Mouse (Mus musculus) MEL (cell line): Measurements from ENCODE around the gene Tmem92.

Source experiments
- CTCF ChIP-seq, 3 experiments: IDR thresholded peaks in 2 of 3; conservative IDR thresholded peaks in 1 of 3; 2 replicates each; pipeline ENCODE4 v1.5.1; 2011 to 2012; ENCODE audit warnings: low read length in 3 of 3, low read depth in 2 of 3, mild to moderate bottlenecking in 2 of 3, improper control_type of control experiment in 1 of 3, inconsistent platforms in 1 of 3, mixed read lengths in 1 of 3, moderate library complexity in 1 of 3; ENCODE audit not compliant: control insufficient read depth in 1 of 3, insufficient read depth in 1 of 3, poor library complexity in 1 of 3, severe bottlenecking in 1 of 3
- GATA1 ChIP-seq: IDR thresholded peaks from 2 replicates; pipeline ENCODE4 v1.6.1; 2011; ENCODE audit warnings: low read depth, low read length, improper control_type of control experiment
- JUND ChIP-seq: IDR thresholded peaks from 2 replicates; pipeline ENCODE4 v1.6.1; 2011; ENCODE audit warnings: low read depth, mild to moderate bottlenecking, improper control_type of control experiment, low read length
- KAT2A ChIP-seq: conservative IDR thresholded peaks from 2 replicates; pipeline ENCODE4 v1.6.1; 2012; ENCODE audit warnings: low read depth, low read length, improper control_type of control experiment, inconsistent platforms
- MAZ ChIP-seq: IDR thresholded peaks from 2 replicates; pipeline ENCODE4 v1.6.1; 2012; ENCODE audit warnings: low read depth, mild to moderate bottlenecking, inconsistent platforms, low read length, improper control_type of control experiment
- MYC ChIP-seq: IDR thresholded peaks from 2 replicates; pipeline ENCODE4 v1.6.1; 2011; ENCODE audit warnings: low read depth, mild to moderate bottlenecking, low read length, improper control_type of control experiment, moderate library complexity
- NELFE ChIP-seq: IDR thresholded peaks from 2 replicates; pipeline ENCODE4 v1.6.1; 2011; ENCODE audit warnings: low read depth, low read length, improper control_type of control experiment
- NRF1 ChIP-seq: IDR thresholded peaks from 2 replicates; pipeline ENCODE4 v1.6.1; 2014; ENCODE audit warnings: low read depth, mild to moderate bottlenecking, inconsistent platforms, low read length, improper control_type of control experiment, moderate library complexity; ENCODE audit not compliant: poor library complexity, insufficient read depth, severe bottlenecking
- POLR2A ChIP-seq, 2 experiments: IDR thresholded peaks; 2 replicates each; pipeline ENCODE4 v1.6.1; 2011 to 2012; ENCODE audit warnings: low read length in 2 of 2, mild to moderate bottlenecking in 2 of 2, control low read depth in 1 of 2, improper control_type of control experiment in 1 of 2, low read depth in 1 of 2, moderate library complexity in 1 of 2; ENCODE audit not compliant: control insufficient read depth in 1 of 2, insufficient read depth in 1 of 2, poor library complexity in 1 of 2
- RAD21 ChIP-seq: IDR thresholded peaks from 2 replicates; pipeline ENCODE4 v1.6.1; 2011; ENCODE audit warnings: mild to moderate bottlenecking, low read depth, low read length, improper control_type of control experiment
- SIN3A ChIP-seq: IDR thresholded peaks from 2 replicates; pipeline ENCODE4 v1.6.1; 2012; ENCODE audit warnings: low read length, improper control_type of control experiment, inconsistent platforms
- USF1 ChIP-seq: IDR thresholded peaks from 2 replicates; pipeline ENCODE4 v1.6.1; 2014; ENCODE audit warnings: low read depth, mild to moderate bottlenecking, inconsistent platforms, low read length, improper control_type of control experiment, moderate library complexity
- ZKSCAN1 ChIP-seq: IDR thresholded peaks from 2 replicates; pipeline ENCODE4 v1.6.1; 2012; ENCODE audit warnings: low read depth, mild to moderate bottlenecking, inconsistent platforms, low read length, improper control_type of control experiment, moderate library complexity

DNA sequence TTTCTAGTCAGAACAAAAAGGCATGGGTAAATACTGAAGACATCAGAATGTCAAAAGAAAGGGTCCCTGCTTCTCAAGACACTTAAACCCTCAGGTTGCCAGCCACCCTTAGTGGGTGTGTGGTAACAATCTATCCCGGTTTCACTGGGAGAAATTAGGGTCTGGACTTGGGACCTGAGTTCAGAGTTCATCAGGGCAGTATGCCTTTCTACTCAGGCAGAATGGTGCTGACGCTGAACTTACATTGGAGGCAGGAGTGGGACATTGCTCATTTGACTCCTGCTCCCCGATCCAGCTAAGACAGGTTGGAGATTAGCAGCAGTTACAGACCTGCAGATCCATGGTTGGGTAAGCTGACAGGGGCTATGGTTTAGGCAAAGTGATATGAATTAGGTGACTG is 46.5 kb upstream of the Tmem92 start:
- TF ChIP-seq KAT2A (no peak), NELFE (no peak), MAZ (no peak), MYC (no peak), CTCF (IDR thresholded peaks at IDR 0.05 in 2 of 3, conservative IDR thresholded peaks at IDR 0.05 in 1 of 3; ENCODE audit: control insufficient read depth in 1 of 3, insufficient read depth in 1 of 3, low read depth in 2 of 3, low read length in 3 of 3, poor library complexity in 1 of 3, severe bottlenecking in 1 of 3) (no peak), POLR2A (IDR thresholded peaks at IDR 0.05; ENCODE audit: control insufficient read depth in 1 of 2, insufficient read depth in 1 of 2, low read depth in 1 of 2, low read length in 2 of 2, poor library complexity in 1 of 2) (no peak), RAD21 (no peak), USF1 (no peak), SIN3A (no peak), ZKSCAN1 (no peak), GATA1 (no peak), JUND (no peak), NRF1 (no peak)
